ENCODE assay signal across 11 mouse cellular contexts in the genomic region with DNA sequence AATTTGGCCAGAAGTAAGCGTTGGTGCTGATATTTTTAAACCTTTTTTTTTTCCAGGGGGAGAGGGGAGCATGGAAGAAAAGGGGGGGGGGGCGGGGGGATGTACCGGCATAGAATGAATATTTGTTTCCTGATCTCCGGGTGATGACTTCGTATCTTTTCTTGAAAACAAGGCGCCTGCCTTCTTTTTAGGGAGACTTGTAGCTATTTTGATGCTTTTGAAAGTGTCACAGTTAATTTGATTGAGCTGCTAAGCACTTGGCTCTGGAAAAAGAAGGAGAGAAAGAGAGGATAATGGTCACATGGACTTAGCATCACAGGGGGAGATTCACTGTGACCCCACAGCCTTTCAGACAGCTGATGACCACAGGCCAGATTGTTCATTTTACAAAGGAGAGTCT.
"Had no signal": no experiment of that assay in that cellular context is flagged by ENCODE, and none has a peak within 500 bp of the region (broad histone marks: within the 10 kb centered on the region; RNA-seq: fewer than 3 reads in every experiment).

No protein-coding gene starts in this region.

- H3K27me3 ChIP-seq: stomach, embryonic 15.5 days had no signal

- ATAC-seq: liver, embryonic 12.5 days; midbrain, embryonic 16.5 days had no signal

- H3K4me2 ChIP-seq: intestine, embryonic 15.5 days; limb, embryonic 15.5 days; liver, embryonic 12.5 days; neural tube, embryonic 13.5 days; stomach, embryonic 15.5 days had no signal

- H3K36me3 ChIP-seq: intestine, embryonic 15.5 days; limb, embryonic 15.5 days; liver, embryonic 12.5 days; midbrain, embryonic 10.5 days; neural tube, embryonic 13.5 days; stomach, embryonic 15.5 days had no signal

- DNase-seq: kidney, postnatal 25 days; thymus, adult 2 months; thymus, postnatal 25 days had no signal

- H3K4me3 ChIP-seq: intestine, embryonic 15.5 days; left cerebral cortex, adult 2 months; limb, embryonic 15.5 days; liver, embryonic 12.5 days; midbrain, embryonic 10.5 days; neural tube, embryonic 13.5 days; stomach, embryonic 15.5 days had no signal

- H3K9me3 ChIP-seq: intestine, embryonic 15.5 days; limb, embryonic 15.5 days; liver, embryonic 12.5 days; midbrain, embryonic 10.5 days; neural tube, embryonic 13.5 days; stomach, embryonic 15.5 days had no signal

- H3K9ac ChIP-seq: intestine, embryonic 15.5 days; limb, embryonic 15.5 days; liver, embryonic 12.5 days; neural tube, embryonic 13.5 days; stomach, embryonic 15.5 days had no signal

- H3K27ac ChIP-seq: intestine, embryonic 15.5 days; left cerebral cortex, adult 2 months; liver, embryonic 12.5 days; neural tube, embryonic 13.5 days; stomach, embryonic 15.5 days had no signal
